Mouse (Mus musculus): ENCODE measurements around the gene Rpap3.
"Not testable (repeated sequence)": the region's sequence is repeated elsewhere in the genome, so short reads cannot be mapped to it uniquely, and the experiment has no call there.

The Rpap3 gene

GRCm38 (mm10) chr15:97696616-97697015 lies 9.0 kb downstream of the Rpap3 start:
- DNase-seq (ENCODE audit: low read depth in 1 of 2, low spot score in 2 of 2): no peak

DNA sequence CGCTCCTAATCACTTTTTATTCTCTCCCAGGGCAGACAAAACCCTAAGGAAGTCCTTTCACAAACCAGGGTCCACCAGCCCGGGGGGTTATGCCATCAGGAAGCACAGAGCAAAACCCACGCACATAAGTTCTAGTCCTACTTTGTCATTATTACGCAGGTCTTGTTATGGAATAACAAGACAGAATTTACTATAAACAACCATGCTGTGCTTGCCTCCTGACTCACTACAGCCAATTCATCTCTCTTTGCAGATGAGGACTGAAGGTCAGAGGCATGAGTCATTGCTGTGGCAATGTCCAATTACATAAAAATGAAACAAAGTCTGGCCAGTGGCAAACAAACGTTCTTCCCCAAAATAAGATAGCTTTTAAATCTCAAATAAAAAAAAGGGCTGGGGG lies 12.2 kb downstream of the Rpap3 start:
- no peak for DNase-seq (ENCODE audit: low read depth in 1 of 2, low spot score in 2 of 2)

DNA sequence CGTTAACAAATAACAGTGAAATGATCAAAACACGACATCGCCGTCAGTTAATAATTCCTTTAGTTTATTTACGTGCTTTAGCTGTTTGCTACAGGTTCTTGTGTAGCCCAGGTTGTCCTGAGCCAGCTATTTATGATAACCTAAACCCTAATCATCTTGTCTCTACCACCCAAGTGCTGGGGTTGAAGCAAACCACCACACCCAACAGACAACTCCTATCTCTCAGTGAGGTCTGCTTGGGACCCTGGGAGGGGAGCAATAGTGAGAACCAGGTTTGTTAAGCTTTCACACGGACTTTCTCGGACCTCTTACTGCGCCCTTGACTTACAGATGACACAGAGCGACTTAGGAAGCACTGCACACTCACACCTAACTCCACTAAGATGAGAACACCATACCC lies 21.5 kb downstream of the Rpap3 start:
- no peak for DNase-seq (ENCODE audit: low read depth in 1 of 2, low spot score in 2 of 2)

- DNase-seq (ENCODE audit: low read depth in 1 of 2, low spot score in 2 of 2): no peak
Measured at GRCm38 (mm10) chr15:97682053-97682452, 23.6 kb downstream of the Rpap3 start.

GRCm38 (mm10) chr15:97679991-97680681 lies 25.5 kb downstream of the Rpap3 start:
- DNase-seq (ENCODE audit: low read depth in 1 of 2, low spot score in 2 of 2): no peak

DNA sequence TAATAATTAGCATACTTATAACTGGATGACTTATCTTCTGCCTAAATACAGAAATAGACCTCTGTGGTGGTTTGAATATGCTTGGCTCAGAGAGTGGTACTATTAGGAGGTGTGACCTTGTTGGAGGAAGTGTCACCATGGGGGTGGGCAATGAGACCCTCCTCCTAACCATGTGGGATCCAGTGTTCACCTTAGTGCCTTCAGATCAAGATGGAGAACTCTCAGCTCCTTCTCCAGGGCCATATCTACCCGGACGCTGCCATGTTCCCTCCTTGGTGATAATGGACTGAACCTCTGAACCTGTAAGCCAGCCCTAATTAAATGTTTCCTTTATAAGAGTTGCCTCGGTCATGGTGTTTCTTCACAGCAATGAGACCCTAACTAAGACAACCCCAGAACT lies 28.3 kb downstream of the Rpap3 start:
- no peak for DNase-seq (ENCODE audit: low read depth in 1 of 2, low spot score in 2 of 2)

DNA sequence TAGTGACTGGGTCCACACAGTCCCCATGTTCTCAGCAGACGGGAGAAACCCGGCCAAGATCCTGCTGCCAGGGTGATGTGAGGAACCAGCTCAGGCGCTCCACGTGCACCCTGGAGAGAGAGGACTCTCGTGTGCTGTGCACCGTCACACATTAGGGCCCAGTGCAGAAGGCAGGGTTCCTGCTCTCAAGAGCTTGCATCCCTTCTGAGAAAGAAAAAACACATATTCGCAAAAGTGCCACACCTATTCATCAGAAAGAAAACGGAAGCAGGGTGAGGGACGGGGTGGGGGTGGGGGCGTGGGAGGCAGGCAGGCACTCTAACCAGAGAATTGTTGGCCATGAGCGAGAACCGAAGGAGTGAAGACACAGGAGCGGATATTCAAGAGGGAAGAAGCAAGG lies 29.7 kb downstream of the Rpap3 start:
- no peak for DNase-seq (ENCODE audit: low read depth in 1 of 2, low spot score in 2 of 2)

DNA sequence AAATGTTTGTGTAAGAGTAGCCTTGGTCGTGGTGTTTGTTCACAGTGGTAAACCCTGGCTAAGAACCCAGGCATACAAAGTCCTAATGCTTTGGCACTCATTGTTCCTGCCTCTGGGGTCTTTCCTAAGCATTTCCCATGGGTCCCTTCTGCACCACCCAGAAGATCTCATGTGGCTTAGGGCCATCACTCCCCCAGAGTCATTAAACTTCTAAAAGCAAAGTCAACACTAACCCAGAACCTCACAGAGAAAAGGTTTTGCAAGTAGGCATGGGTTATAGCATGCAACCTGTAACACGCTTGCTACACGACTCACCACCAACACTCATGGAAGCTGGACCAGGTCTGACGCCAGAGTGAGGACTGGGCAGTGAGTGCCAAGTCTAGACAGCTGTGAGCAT lies 31.2 kb downstream of the Rpap3 start:
- no peak for DNase-seq (ENCODE audit: low read depth in 1 of 2, low spot score in 2 of 2)

GRCm38 (mm10) chr15:97673256-97674000 lies 32.2 kb downstream of the Rpap3 start:
- no peak for DNase-seq (ENCODE audit: low read depth in 1 of 2, low spot score in 2 of 2)

DNA sequence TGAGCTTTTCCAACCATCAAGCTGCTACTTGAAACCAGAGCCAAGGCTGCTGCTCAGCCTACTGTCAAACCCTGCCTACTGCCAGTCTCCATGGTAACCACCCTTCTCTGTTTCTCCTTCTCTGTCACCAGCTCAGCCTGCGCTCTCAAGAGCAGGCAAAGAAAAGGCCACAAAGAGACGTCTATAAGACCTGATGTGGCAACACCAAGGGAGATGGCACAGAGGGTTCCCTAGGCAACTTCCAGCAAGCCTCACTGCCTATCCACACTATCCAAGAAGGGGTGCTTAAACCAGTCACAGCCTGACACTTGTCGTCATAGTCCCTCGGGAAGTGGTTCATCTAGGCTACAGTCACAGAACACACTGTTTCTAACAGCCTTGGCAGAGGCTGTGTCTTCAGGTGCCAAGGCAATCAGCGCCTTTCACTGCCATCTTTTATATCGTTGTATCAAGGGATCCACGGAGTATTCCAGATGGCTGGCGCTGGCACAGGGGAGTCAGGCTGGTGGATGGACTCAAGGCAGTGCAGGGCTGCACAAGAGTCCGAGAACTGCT lies 33.3 kb downstream of the Rpap3 start:
- DNase-seq (ENCODE audit: low read depth in 1 of 2, low spot score in 2 of 2): no peak

GRCm38 (mm10) chr15:97670554-97670953 lies 35.1 kb downstream of the Rpap3 start:
- no peak for DNase-seq (ENCODE audit: low read depth in 1 of 2, low spot score in 2 of 2)

DNA sequence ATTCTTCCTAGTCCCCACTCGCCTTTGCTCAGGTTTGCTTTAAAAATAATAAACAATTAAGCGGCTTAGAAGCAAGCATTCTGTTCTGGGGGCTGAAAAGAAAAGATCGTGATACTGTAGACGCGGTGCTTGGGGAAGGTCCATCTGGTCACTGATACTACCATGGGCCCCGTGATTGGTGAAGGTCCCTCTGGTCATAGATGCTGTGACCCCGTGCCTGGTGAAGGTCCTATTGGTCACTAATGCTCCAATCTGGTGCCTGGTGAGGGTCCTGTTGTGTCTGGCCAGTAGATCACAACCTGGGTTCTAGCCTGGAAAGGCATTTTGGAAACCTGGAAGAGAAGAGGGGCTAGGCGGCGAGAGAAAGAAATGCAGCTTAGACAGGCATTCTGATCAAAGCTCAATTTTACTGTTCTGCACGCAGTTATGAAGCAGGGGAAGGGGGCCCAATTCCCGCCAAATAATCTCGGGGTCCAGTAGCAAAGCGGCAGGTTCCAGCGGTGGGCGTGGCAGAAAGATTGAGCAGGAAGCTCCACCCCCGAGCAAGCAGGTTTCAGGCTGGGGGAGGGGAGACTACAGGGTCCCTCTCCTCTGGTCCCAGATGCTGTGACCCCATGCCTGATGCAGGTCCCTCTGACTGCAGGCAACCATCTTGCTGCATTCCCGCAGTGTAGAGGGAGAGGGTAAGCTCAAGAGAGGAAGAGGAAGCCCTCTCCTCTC lies 37.3 kb downstream of the Rpap3 start:
- not testable (repeated sequence) for DNase-seq (ENCODE audit: low read depth in 1 of 2, low spot score in 2 of 2)

GRCm38 (mm10) chr15:97667437-97667836 lies 38.2 kb downstream of the Rpap3 start:
- DNase-seq (ENCODE audit: low read depth in 1 of 2, low spot score in 2 of 2): peak in 1 of 2 experiments; percentile 13

DNA sequence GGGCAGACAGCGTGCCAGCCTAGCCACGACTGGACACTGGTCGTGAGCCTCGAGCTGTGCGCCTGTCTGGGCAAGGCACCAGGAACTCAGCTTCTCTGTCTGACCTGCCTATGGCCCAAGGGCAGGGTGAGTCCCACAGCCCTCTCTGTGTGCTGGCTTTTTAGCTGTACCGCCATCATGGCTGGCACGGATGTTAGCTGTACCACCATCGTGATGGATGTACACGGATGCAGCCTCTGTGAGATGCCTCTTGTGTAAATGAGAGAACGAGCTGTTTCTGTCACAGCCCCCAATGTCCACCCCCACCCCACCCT lies 39.2 kb downstream of the Rpap3 start:
- no peak for DNase-seq (ENCODE audit: low read depth in 1 of 2, low spot score in 2 of 2)

- DNase-seq (ENCODE audit: low read depth in 1 of 2, low spot score in 2 of 2): no peak
Measured at GRCm38 (mm10) chr15:97665770-97666456, 39.7 kb downstream of the Rpap3 start.

- DNase-seq (ENCODE audit: low read depth in 1 of 2, low spot score in 2 of 2): no peak
Measured at GRCm38 (mm10) chr15:97664981-97665668, 40.5 kb downstream of the Rpap3 start.

GRCm38 (mm10) chr15:97663750-97664406 lies 41.7 kb downstream of the Rpap3 start:
- DNase-seq (ENCODE audit: low read depth in 1 of 2, low spot score in 2 of 2): peak in 1 of 2 experiments; percentile 52

GRCm38 (mm10) chr15:97658755-97659116 lies 46.9 kb downstream of the Rpap3 start:
- no peak for DNase-seq (ENCODE audit: low read depth in 1 of 2, low spot score in 2 of 2)

GRCm38 (mm10) chr15:97657856-97658754 lies 47.5 kb downstream of the Rpap3 start:
- no peak for DNase-seq (ENCODE audit: low read depth in 1 of 2, low spot score in 2 of 2)
